Mouse (Mus musculus): ENCODE measurements around the gene Slc7a14.

- TF ChIP-seq ZNF384 (IDR thresholded peaks at IDR 0.05; ENCODE audit: low read depth, low read length) (no peak), HCFC1 (IDR thresholded peaks at IDR 0.05; ENCODE audit: borderline replicate concordance, insufficient read depth, low read length) (no peak), MAFK (IDR thresholded peaks at IDR 0.05; ENCODE audit: insufficient read depth, low read depth, low read length) (no peak), CHD2 (IDR thresholded peaks at IDR 0.05; ENCODE audit: low read depth, low read length) (no peak)
Observed at GRCm38 (mm10) chr3:31160046-31160445, 150.1 kb downstream of the Slc7a14 start.
